Mouse (Mus musculus) testis, postnatal 14 days (tissue): Measurements from ENCODE around the gene 1700030J22Rik.

Source experiments
- DNase-seq: peaks from one replicate; pipeline ENCODE4 v3.0.0; 2021; ENCODE audit warnings: low spot score

1700030J22Rik gene

DNA sequence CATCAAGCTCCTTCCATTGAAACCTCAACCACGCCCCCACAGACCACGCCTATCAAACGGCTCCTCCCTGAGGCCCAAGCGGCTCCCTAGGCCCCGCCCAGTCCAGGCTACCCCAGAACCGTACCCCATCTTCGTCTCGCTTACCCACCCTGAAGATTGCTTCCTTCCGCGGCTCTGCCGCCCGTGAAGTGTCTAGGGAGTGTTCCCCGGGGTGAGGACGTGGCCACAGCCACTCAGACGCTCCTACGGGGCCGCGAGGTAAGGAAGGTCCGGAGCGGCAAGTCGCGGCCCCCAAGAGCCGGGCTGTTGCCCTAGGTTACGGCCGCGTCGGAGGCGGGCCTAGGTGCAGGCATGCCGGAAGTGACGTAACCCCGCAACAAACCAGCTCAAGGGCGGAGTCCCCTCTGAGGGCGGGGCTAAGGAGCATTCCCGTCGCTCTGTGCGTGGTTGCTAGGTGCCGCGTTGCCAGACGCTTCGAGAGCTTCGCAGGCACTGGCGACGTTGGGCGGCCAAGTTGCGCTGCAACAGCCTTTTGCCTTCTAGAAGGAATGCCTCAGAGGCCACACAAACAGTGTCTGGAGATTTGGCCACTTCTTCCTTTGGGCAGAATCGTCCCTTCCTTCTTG, at the start of gene 1700030J22Rik:
1700030J22Rik (minus strand) TSS at position 329 of the 626 bp plus-strand sequence.
- DNase-seq: peak; percentile 98

DNA sequence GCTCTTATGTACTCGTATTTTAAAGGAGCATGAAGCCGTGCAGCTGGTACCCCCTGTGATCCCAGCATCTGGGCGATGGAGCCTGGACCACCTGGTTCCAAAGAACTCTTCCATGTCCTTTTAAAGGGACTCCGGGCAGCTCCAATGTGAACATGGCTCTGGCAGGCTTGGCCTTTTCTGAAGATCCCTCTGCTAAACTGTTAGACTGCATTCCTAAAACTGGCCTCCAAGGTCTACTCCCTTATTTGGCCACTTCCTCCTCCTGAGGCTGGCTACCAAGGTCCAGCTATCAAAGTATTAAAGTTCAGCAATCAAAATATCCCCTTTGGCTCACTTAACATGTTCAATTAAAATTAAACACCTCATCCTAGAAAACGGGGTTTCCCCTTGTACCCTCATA, 48.8 kb upstream of the 1700030J22Rik start:
- DNase-seq: no peak

DNA sequence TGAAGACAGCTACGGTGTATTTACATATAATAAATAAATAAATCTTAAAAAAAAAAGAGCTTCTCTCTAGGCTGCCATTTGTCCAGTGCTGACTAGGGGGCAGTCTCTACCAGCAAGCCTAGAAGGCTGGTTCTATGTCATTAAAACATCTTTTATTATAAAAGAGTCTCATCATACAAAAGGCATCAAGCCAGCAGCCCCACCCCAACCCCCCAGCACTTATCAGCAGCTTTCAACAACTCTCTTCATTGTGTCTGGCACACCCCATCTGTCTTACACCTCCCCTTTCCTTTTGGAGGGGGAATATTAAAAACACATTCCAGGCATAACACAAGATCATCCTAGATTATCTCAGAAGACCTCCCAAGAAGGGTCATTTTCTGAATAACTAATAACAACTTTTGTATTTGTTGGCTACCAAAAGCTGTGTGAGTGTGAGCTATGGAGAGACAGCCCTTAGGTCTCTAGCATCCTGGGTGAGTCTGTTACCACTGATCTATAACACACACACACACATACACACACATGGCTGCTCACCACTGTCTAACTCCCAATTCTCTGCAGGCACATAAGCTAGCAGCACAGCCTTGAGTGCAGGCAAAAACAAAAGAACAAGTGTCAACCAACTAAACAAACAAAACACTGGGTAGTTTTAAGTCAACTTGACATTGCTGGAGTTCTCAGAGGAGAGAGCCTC, 43.7 kb upstream of the 1700030J22Rik start:
- DNase-seq: no peak

DNA sequence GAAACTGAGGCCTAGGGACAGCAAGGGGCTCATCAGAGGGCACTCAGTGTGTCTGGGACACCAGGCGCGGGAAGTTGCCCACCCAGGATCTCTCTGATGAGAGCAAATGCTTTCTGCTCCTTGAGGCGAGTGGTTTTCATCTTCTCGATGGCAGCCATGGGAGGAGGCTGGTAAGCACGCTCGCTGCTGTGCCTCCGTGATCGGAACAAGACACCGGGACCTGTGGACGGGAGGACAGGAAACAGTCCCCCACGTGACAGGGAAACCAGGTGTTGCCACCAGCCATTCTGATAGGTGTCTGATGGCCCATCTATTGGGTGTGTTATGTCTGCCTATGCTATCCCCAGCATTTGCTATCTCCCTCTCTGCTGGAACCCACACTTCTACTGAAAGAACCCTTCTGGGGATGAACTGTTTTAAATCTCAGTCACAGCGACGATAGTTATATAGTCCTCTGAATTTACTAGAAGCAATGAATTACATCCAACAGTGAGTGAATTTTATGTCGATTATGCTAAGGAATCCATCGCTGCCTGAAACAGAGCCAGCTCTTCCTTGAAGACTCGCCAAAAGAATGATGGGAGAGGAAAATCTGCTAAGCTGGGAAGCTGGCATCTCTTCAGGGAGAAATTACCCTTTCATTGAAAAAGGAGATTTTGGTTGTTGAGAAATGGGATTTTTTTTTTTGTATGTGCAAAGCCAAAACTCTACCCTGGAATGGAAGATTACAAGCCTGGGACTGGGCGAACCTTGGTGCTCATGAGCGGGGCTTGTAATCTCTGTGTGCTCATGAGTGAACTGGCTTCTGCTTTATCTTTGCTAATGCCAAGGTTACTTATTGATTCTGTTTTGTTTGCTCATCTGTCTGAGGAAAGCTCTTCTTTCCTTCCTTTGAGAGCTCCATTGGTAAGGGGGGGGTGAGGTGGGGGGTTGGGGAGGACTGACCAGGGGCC, 40.8 kb upstream of the 1700030J22Rik start:
- no peak for DNase-seq

DNA sequence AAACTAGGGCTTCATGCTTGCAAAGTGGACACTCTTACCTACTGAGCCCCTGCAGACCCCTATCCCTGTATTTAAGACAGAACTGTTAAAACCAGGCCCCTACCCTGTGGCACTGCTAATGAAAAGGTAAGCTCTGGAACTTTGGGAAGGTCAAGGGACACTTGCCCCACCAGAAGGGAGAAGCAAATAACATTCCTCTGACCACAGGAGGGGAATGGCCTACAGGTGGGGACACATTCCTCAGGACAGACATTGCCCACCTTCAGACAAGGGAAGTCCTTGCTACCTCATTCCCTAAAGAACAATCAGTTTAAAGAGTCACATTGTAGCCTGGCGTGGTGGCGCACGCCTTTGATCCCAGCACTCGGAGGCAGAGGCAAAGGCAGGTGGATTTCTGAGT, 39.1 kb upstream of the 1700030J22Rik start:
- DNase-seq: no peak

DNA sequence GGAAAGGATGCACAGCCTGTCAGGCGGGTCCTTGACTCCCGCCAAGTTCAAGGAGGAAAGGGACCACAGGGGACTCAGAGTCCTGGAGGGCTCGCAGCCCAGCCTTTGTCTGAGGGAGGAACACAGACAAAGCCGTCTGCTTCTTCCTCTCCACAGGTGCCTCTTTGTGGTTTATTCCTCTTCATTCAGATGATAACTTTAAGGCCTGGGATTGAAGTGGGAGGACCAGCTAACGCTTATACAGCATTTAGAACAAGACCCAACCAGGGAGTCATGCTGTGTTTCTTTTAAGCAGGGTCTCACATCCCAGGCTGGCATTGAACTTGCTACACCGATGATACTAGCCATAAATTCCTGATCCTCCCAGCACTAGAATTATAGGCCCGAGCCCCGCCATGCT, 38.2 kb upstream of the 1700030J22Rik start:
- DNase-seq: no peak

DNA sequence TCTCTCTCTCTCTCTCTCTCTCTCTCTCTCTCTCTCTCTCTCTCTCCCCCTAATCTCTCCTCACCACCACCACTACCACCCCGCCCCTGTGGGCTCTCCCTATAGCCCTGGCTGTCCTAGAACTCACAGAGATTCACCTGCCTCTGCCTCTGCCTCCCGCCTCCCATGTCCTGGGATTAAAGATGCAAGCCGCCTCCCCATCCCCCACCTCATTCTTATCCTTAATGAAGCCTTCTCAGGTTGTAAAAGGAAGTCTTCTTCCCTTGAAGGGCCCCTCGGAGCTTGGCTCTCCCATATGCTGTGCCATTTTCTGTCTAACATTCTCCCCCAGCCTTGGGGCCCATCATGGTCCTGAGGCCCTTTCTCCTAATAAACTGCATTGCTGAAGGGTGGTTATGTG, 36.9 kb upstream of the 1700030J22Rik start:
- no peak for DNase-seq

DNA sequence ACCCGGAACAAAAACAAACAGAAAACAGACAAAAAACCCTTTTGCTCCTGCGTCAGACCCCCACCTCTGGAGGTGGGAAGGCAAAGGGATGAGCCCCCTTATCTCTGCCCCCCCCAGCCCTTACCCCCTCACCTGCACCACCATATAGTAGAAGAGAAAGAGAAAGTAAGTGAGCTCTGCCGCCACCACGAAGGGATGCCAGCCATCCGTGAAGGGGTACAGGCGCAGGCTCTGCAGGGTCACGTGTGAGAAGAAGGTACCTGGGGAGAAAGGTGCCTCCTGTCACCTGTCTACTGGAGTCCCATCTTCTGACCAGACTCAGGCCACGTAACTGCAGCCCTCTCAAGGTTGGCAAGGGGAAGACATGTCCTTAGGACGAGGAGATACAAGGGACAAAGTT, 32.6 kb upstream of the 1700030J22Rik start:
- DNase-seq: no peak

DNA sequence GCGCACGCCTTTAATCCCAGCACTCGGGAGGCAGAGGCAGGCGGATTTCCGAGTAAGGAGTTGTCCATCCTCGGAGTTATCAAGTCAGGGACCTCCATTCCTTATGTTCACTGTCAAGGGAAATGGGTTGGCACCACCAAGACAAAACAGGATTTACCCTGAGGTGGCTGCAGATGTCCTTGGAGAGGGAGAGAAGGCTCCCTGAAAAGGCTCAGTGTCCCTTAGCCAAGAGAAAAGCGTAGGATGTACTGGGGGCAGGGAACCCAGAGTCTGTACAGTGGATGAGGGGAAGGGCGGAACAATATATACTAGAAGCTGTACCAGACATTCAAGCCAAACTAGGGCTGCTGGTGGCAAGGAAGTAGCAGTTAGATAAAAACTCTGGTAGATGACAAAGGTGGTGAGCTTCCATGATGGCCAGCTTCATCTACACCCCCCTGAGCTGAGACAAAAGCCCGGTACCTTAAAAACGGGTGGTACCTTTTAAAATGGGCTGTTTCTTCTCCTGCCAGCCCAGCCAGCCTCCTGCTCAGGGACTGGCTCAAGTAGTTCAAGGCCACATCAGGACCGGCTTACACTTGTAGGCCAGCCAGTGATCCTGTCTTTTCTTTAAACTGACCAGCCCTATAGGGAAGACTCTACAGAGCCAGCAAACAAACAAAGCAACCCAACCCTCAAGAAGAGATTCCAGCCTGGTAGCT, 15.4 kb upstream of the 1700030J22Rik start:
- no peak for DNase-seq

DNA sequence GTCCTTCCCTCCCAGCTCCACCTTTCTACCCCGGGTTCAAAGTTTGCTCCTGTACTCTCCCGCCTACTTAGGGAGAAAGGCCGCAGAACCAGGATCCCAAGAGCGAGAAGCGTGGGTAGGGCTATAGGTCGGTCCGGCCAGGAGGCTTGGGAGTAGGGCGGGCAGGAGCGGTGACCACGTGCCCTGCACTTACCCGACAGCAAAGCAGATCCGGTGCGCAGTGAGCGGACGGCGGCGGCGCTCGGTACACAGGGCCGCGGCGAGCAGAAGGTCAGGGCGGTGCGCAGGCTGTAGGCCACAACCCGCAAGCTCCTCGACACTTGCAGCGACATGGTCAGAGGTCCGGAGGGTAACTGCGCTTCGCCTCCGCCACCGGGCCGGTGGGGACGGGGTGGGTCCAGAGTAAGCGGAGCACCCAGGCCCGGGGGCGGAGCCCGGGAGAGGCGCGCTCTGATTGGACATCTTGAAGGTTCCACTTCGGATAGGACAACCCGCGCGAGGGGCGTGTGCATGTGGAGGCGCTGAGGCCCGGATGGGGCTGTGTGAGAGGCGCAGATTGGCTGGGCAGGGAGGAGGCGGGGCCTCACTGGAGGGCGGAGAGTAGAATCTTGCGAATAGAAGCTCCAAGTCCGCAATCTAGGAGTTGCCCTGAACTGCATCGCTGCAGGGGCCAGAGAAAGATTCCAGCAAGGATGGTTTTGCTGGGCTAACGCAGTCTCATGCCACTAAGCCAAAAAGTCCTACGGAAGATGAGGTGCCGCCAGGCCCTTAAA, 14.5 kb upstream of the 1700030J22Rik start, which contains the start of gene Gcsh:
Gcsh (minus strand) TSS at position 443 of the 773 bp plus-strand sequence.
- DNase-seq: peak; percentile 99

DNA sequence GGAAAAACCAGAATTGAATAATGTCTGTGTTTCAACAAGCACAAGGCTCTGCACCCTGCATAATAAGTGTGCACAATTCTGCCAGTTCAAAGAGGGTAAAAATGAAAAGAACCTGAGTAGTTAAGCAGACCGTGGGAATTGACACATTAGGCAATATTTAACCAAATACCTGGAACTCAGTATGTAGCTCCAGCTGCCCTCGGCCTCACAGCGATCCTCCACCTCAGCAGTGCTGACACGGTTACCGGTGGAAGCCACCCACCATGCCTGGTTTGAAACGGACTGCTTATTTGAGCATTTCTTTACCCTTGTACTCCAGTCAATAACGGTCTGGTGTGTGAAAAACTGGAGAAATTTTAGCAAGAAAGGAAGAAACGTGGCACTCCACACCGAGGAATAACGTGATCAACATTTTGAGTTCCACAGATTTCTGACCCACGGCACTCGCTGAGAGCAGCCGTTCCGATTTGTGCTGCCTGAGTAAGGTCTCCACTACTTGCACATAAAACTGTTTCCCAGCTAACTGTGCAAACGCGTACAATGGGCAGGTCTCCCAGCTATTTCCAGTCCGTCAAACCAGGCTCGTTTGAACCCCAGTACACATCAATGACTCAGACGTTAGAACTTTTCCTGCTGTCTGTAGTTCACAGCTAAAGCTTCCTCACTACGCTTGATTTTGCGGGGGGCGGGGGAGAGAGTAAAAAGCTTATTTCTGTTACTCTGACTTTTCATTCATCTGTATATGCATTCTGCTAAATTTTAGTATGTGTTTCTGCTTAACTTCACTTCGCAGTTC, 13.6 kb upstream of the 1700030J22Rik start:
- DNase-seq: no peak

DNA sequence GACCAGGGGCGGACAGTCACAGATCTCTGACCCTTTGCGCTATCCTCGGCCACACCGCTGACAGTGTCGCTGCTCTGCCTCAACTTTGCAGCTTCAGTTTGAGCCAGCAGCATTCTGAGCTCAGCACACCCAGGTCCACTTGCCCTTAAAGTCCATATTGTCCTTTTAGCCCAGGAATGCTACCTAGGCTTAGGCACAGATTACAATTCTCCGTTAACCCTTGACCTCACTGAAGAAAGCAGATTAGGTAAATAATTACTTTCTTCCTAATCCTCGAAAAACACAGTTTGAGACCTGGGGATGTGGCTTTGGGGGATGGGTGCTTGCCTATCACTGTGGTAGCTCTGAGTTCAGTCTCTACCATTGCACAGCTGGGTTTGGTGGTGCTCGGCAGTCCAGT, 12.5 kb upstream of the 1700030J22Rik start:
- DNase-seq: no peak

DNA sequence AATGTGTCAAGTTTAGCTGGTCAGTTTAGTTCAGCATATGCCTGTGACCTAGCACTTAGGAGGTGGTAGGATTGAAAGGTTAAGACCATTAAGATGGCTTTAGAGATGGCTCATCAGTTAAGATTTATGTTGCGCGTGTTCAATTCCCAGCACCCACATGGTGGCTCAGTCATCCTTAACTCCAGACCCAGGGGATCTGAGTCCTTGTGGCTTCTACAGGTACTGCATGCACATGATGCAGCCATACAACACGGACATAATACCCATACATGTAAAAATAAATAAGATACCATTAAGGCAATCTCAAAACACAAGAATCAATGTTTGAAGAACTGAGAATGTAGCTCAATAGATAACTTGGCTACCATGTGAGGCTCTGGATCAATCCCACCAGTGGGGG, 11.1 kb upstream of the 1700030J22Rik start:
- DNase-seq: no peak

DNA sequence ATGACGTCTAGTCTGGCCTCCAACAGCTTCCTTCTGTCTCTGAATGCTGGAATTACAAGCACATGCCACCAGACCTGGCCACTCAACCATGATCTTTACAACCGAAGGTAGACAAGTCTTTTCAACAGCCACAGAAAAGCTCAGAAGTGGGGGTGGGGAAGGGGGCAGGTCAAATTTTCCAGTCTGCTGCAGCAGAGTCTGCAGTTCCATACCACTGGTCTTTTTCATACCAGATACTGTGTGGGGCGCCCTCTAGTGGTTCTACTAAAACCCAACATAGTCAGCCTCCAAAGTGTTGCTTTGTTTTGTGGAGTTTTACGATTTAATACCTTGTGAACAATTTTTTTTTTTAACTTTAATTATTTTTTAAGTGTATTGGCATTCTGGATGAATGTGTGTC, 1.4 kb upstream of the 1700030J22Rik start:
- peak; percentile 44 for DNase-seq

DNA sequence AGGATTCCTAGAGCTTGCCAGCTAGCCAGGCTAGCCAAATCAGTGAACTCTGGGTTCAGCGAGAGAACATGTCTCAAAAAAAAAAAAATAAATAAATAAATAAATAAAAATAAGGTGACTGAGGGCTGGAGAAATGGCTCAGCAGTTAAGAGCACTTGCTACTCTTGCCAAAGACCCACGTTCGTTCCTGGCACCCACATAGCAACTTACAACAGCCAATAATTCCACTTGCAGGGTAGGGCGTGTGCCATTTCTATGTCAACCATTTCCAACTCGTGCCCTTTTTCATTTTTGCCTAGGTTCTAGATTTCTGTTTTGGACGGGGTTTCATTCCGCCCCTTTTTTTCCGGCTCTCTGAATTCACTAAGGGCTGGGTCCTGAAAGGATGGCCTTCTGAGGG, 707 bp downstream of the 1700030J22Rik start:
- DNase-seq: no peak

DNA sequence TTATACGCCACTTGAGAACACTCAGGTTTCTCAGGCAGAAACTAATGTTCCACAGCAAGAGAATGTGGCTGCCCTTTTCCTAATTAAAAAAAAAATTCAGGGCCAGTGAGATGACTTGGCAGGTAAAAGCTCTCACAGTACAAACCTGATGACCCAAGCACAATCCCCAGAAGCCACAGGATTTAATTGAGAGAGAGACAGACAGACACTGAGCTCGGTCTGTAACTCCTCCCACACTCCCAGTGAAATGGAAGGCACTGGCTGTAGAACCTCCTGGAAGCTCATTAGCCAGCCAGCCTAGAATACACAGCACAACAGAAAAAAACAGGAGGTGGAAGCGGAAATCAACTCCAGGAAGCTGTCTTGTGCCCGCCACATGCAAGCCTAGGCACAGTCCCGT, 3.2 kb downstream of the 1700030J22Rik start:
- no peak for DNase-seq

DNA sequence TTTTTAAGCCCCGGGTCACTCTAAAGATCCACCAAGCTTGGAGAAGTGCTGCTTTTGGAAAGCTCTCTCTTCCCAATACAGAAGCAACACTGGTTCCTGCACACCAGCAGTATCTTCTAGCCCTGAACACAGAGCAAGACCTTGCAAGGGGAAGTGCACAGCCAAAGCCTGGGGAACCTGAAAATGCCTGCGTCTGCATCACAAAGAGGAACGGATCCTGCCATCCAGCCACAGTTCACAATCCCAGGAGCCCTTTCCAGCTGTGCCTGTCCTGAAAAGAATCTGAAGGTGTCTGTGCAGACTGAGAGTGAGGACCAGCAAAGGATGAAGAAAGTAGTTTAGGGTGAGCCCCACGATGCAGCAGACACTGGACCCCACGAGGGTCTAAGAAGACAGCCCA, 3.7 kb downstream of the 1700030J22Rik start:
- no peak for DNase-seq

DNA sequence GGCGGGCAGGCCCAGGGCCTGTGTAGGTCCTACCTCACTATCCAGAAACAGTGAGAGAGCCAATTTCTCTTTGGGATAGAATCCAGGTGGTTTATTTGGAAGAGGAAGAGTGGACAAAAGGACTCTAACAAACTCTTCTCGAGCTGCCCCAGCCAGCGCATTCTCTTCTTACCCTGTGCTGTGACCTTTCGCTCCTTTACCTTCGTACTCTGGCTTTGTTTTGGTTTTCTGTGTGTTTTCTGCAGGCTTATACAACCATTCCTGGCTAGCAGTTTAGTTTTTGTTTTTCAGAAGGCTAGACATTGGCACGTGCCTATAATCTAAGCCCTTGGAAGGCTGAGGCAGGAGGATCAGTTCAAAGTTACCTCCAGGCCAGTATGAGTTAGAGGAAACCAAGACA, 9.2 kb downstream of the 1700030J22Rik start:
- DNase-seq: no peak

DNA sequence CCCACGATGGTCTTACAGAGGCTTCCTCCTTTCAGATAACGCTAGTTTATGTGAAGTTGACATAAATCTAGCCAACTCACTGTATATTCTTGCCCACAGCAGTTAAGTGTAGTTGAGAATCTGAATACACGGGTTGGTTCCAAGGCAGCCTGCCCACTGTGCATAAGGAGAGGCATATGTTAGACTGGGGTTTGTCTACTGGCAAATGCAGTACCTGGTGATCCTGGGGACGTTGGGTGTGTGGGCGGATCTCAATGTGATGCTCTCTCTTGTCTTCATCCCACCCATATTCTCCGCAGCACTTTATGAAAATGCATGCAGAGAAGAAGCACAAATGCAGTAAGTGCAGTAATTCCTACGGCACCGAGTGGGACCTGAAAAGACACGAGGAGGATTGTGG, 24.3 kb downstream of the 1700030J22Rik start:
- DNase-seq: no peak

DNA sequence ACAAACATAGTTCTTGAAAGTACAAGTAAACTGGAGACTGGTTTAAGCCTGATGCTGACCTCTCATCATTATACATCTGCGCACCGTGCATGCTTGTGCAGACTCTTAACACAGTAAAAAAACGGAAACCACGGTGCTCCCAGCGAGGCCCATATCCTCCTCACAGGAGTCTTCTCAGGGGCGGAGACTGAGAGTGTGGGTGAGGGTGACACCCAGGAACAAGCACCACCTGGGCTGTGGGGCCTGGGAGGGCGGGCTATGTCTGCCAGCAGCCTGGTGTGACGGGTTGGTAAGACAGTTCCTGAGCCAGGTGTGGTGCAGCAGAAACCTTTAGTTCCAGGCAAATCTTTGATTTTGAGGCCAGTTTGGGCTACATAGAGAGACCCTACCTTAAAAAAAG, 26.3 kb downstream of the 1700030J22Rik start:
- DNase-seq: no peak
